Mouse (Mus musculus): Measurements from ENCODE around the gene Vps26c. TPM values are rescaled to one million over a fixed set of nuclear protein-coding genes. Genes with fewer than 3 reads are reported as not detected.
A peak's percentile ranks its signal among the peaks of the same experiment; 100 is the strongest.

Vps26c gene
- polyA plus RNA-seq, 1 experiment from 2014 or later = 47.4 TPM

DNA sequence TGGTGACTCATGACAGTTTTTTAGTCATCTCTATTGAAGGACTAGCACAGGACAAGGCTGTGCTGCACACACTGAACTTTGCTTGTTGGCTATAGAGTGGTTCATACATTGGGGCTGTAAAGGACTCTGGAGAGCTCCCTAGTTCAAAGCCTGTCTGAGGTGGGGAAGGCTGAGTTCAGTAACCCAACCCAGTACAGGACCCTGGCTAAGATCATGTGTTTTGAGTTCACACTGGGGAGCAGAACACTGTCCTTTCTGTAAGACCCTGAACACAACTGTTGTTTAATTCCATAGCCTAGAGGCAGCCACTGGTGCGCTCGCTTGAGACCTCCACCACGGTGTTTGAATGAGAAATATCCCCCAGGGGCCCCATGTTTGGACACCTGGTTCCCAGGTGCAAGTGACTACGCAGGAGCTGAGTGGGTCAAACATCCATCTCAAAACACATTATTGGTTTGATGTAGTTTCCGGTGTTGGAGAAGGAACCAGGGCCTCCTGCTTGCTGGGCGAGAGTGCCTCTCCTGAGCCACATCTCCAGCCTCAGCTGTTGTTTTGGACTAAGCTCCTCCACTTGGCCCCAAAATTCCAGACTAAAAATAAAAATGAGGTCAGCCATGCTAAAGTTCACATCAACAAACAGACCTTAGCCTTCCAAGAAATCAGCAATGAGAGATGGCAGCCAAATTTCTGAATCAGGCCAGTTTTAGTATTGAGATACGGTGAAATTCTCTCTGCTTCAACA, 10.0 kb upstream of the Vps26c start:
- H3K27me3 ChIP-seq (ENCODE audit: control insufficient read depth, insufficient read depth, low read length) = no peaks in the 10 kb centered on the region
- H3K36me3 ChIP-seq (ENCODE audit: control insufficient read depth, insufficient read depth, low read length) = no peaks in the 10 kb centered on the region
- H3K4me3 ChIP-seq (ENCODE audit: low read depth, low read length) = no peak overlapping the region
- peaks cover 5% of the 10 kb centered on the region; the same call in 1 of the 2 replicates for H3K4me1 ChIP-seq (ENCODE audit: control insufficient read depth, insufficient read depth, low read length)
- no peak overlapping the region; the same call in 1 of the 2 replicates for H3K27ac ChIP-seq (ENCODE audit: low read depth, low read length)
- no peak overlapping the region for H3K9ac ChIP-seq (ENCODE audit: low read depth, low read length)
- H3K9me3 ChIP-seq (replicated peaks; ENCODE audit: control insufficient read depth, low read length) = no peaks in the 10 kb centered on the region
- no peak overlapping the region for H3K4me2 ChIP-seq
- ATAC-seq (replicated peaks; ENCODE audit: insufficient number of reproducible peaks, low FRiP score, low TSS enrichment) = no peak
- WGBS (ENCODE audit: insufficient replicate concordance) = 85% methylated on average over 7 of the region's 7 CpGs

DNA sequence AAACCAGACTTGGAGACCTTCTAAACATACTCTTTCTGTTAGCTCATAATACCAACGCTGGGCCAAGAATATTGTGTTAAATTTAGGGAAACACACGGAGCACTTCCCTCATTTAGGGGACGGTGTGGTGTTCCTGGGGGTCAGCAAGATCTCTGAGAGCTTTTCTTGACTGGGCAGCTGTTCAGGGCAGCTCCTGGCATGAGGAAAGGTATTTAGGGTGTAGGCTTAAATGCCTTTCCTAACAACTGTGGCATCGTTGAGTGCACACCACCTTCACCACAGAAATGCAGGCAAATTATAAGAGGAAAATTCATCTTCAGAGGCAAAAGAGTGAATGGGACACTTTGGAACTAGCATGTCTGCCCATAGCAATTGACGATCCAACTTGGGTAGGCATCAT, 9.1 kb upstream of the Vps26c start:
- ATAC-seq (replicated peaks; ENCODE audit: insufficient number of reproducible peaks, low FRiP score, low TSS enrichment) = no peak
- H3K4me1 ChIP-seq (ENCODE audit: control insufficient read depth, insufficient read depth, low read length) = peaks cover 5% of the 10 kb centered on the region; the same call in 1 of the 2 replicates
- no peak overlapping the region for H3K4me2 ChIP-seq
- no peaks in the 10 kb centered on the region for H3K36me3 ChIP-seq (ENCODE audit: control insufficient read depth, insufficient read depth, low read length)
- 82% methylated on average over 5 of the region's 5 CpGs for whole genome bisulfite sequencing (ENCODE audit: insufficient replicate concordance)
- no peak overlapping the region for H3K4me3 ChIP-seq (ENCODE audit: low read depth, low read length)
- no peaks in the 10 kb centered on the region for H3K27me3 ChIP-seq (ENCODE audit: control insufficient read depth, insufficient read depth, low read length)
- no peak overlapping the region for H3K9ac ChIP-seq (ENCODE audit: low read depth, low read length)
- H3K27ac ChIP-seq (ENCODE audit: low read depth, low read length) = no peak overlapping the region
- H3K9me3 ChIP-seq (replicated peaks; ENCODE audit: control insufficient read depth, low read length) = no peaks in the 10 kb centered on the region

GRCm38 (mm10) chr16:94533679-94534078, 7.0 kb upstream of the Vps26c start:
- Histone ChIP-seq H3K4me1 (ENCODE audit: control insufficient read depth, insufficient read depth, low read length) (peaks cover 5% of the 10 kb centered on the region; the same call in 1 of the 2 replicates), H3K27ac (ENCODE audit: low read depth, low read length) (no peak overlapping the region), H3K9me3 (replicated peaks; ENCODE audit: control insufficient read depth, low read length) (no peaks in the 10 kb centered on the region), H3K4me2 (no peak overlapping the region), H3K9ac (ENCODE audit: low read depth, low read length) (no peak overlapping the region), H3K36me3 (ENCODE audit: control insufficient read depth, insufficient read depth, low read length) (no peaks in the 10 kb centered on the region), H3K27me3 (ENCODE audit: control insufficient read depth, insufficient read depth, low read length) (no peaks in the 10 kb centered on the region), H3K4me3 (ENCODE audit: low read depth, low read length) (no peak overlapping the region)
- WGBS (ENCODE audit: insufficient replicate concordance) = 74% methylated on average over 6 of the region's 6 CpGs
- no peak for ATAC-seq (replicated peaks; ENCODE audit: insufficient number of reproducible peaks, low FRiP score, low TSS enrichment)

DNA sequence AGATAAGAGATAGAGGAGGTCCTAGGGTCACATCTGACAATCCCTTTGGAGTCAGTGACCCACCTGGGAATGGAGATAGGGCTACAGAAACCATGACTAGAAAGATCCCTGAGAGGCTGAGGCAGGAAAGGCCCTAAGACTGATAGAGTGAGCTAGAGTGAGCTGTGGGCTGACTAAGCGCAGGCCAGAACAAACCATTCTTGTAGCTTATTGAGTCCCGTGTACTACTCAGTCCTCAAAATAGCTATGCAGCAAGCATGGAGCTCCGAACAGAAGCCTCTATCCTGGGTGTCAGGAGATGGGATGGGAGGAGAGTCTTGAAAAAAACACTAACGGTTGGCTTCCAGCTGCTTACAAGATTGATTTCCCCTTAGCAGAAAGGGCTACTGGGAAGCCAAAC, 4.6 kb upstream of the Vps26c start:
- Histone ChIP-seq H3K4me2 (no peak overlapping the region), H3K4me3 (ENCODE audit: low read depth, low read length) (no peak overlapping the region), H3K27ac (ENCODE audit: low read depth, low read length) (no peak overlapping the region), H3K27me3 (ENCODE audit: control insufficient read depth, insufficient read depth, low read length) (no peaks in the 10 kb centered on the region), H3K9ac (ENCODE audit: low read depth, low read length) (no peak overlapping the region), H3K9me3 (replicated peaks; ENCODE audit: control insufficient read depth, low read length) (no peaks in the 10 kb centered on the region), H3K4me1 (ENCODE audit: control insufficient read depth, insufficient read depth, low read length) (peaks cover 5% of the 10 kb centered on the region; the same call in 1 of the 2 replicates), H3K36me3 (ENCODE audit: control insufficient read depth, insufficient read depth, low read length) (no peaks in the 10 kb centered on the region)
- 76% methylated on average over 4 of the region's 4 CpGs for WGBS (ENCODE audit: insufficient replicate concordance)
- no peak for ATAC-seq (replicated peaks; ENCODE audit: insufficient number of reproducible peaks, low FRiP score, low TSS enrichment)

DNA sequence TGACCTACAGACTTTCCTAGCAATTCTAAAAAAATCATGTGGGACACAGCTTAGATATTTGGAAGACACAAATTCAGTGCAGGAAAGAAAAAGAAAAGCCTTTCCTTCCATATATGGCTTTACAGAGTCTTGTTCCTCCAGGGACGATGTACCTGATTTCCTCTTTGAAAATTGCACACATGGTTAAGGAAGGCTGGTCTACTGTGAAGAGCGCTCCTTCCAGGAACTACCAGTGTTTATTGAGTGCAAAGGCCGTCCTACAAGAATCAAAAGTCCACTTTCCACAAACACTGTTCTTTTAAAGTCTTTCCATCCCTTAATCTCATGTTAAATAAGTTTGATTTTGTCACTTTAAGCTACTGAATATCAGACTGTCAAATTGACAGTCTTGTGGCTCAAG, 916 bp upstream of the Vps26c start:
- Histone ChIP-seq H3K4me3 (ENCODE audit: low read depth, low read length) (peak overlapping the region; percentile 73), H3K9ac (ENCODE audit: low read depth, low read length) (peak overlapping the region; percentile 83), H3K27ac (ENCODE audit: low read depth, low read length) (peak overlapping the region; percentile 96), H3K27me3 (ENCODE audit: control insufficient read depth, insufficient read depth, low read length) (no peaks in the 10 kb centered on the region), H3K9me3 (replicated peaks; ENCODE audit: control insufficient read depth, low read length) (no peaks in the 10 kb centered on the region), H3K36me3 (ENCODE audit: control insufficient read depth, insufficient read depth, low read length) (no peaks in the 10 kb centered on the region), H3K4me1 (ENCODE audit: control insufficient read depth, insufficient read depth, low read length) (peaks cover 20% of the 10 kb centered on the region), H3K4me2 (peak overlapping the region; percentile 67)
- ATAC-seq (replicated peaks; ENCODE audit: insufficient number of reproducible peaks, low FRiP score, low TSS enrichment) = no peak
- 46% methylated on average over 3 of the region's 3 CpGs for WGBS (ENCODE audit: insufficient replicate concordance)

- Histone ChIP-seq H3K4me2 (peak overlapping the region; percentile 67), H3K4me1 (ENCODE audit: control insufficient read depth, insufficient read depth, low read length) (peaks cover 22% of the 10 kb centered on the region), H3K4me3 (ENCODE audit: low read depth, low read length) (peak overlapping the region; percentile 73), H3K36me3 (ENCODE audit: control insufficient read depth, insufficient read depth, low read length) (no peaks in the 10 kb centered on the region), H3K27me3 (ENCODE audit: control insufficient read depth, insufficient read depth, low read length) (no peaks in the 10 kb centered on the region), H3K9me3 (replicated peaks; ENCODE audit: control insufficient read depth, low read length) (no peaks in the 10 kb centered on the region), H3K27ac (ENCODE audit: low read depth, low read length) (peak overlapping the region; percentile 96), H3K9ac (ENCODE audit: low read depth, low read length) (peak overlapping the region; percentile 83)
- WGBS (ENCODE audit: insufficient replicate concordance) = 4% methylated on average over 13 of the region's 13 CpGs
- no peak for ATAC-seq (replicated peaks; ENCODE audit: insufficient number of reproducible peaks, low FRiP score, low TSS enrichment)
Measured at GRCm38 (mm10) chr16:94527152-94527534, 513 bp upstream of the Vps26c start.

DNA sequence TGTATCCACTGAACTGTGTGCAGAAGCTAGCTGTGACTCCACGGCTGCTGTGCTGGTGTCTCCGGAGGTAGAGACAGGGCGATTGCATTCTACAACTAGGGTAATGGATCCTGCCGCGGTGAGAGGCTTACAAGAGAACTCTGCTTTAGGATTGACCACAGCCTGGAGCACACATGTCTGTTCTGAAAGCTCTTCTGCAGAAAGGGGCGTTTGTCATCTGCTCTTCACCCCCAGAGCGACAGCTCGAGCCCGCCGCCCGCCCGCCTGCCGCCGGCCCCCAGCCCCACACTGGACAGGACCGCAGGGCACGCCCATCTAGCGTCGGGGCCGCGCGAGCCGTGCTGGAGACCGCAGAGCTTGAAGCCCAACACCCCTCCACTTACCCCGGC, 681 bp downstream of the Vps26c start:
- H3K9me3 ChIP-seq (replicated peaks; ENCODE audit: control insufficient read depth, low read length) = no peaks in the 10 kb centered on the region
- no peaks in the 10 kb centered on the region for H3K36me3 ChIP-seq (ENCODE audit: control insufficient read depth, insufficient read depth, low read length)
- peak overlapping the region; percentile 67 for H3K4me2 ChIP-seq
- peak overlapping the region; percentile 96 for H3K27ac ChIP-seq (ENCODE audit: low read depth, low read length)
- peak overlapping the region; percentile 83 for H3K9ac ChIP-seq (ENCODE audit: low read depth, low read length)
- ATAC-seq (replicated peaks; ENCODE audit: insufficient number of reproducible peaks, low FRiP score, low TSS enrichment) = peak; percentile 66
- WGBS (ENCODE audit: insufficient replicate concordance) = 1% methylated on average over 16 of the region's 24 CpGs
- H3K4me3 ChIP-seq (ENCODE audit: low read depth, low read length) = peak overlapping the region; percentile 73
- H3K4me1 ChIP-seq (ENCODE audit: control insufficient read depth, insufficient read depth, low read length) = peaks cover 22% of the 10 kb centered on the region
- no peaks in the 10 kb centered on the region for H3K27me3 ChIP-seq (ENCODE audit: control insufficient read depth, insufficient read depth, low read length)

DNA sequence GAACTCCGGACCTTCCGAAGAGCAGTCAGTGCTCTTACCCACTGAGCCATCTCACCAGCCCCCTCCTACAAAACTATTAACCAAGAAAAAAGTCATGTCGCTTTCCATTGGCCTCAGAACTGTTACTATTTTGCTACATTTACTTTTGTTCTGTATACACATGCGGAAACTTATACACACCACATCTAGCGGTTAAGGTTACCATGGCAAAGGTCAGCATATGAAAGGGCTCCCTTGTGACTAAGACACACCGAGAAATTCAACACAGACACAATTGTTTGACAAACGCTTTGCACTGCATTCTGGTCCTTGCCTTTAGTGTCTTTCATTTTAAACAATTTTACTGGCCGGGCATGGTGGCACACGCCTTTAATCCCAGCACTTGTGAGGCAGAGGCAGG, 1.9 kb downstream of the Vps26c start:
- Histone ChIP-seq H3K9ac (ENCODE audit: low read depth, low read length) (no peak overlapping the region), H3K4me1 (ENCODE audit: control insufficient read depth, insufficient read depth, low read length) (peaks cover 24% of the 10 kb centered on the region)

More for the DNA sequence above, 1.9 kb downstream of the Vps26c start:
- H3K36me3 ChIP-seq (ENCODE audit: control insufficient read depth, insufficient read depth, low read length) = no peaks in the 10 kb centered on the region
- no peak for ATAC-seq (replicated peaks; ENCODE audit: insufficient number of reproducible peaks, low FRiP score, low TSS enrichment)
- H3K4me3 ChIP-seq (ENCODE audit: low read depth, low read length) = no peak overlapping the region
- no peak overlapping the region; the same call in 1 of the 2 replicates for H3K4me2 ChIP-seq
- H3K27me3 ChIP-seq (ENCODE audit: control insufficient read depth, insufficient read depth, low read length) = no peaks in the 10 kb centered on the region
- no peaks in the 10 kb centered on the region for H3K9me3 ChIP-seq (replicated peaks; ENCODE audit: control insufficient read depth, low read length)
- WGBS (ENCODE audit: insufficient replicate concordance) = 89% methylated on average over 9 of the region's 9 CpGs
- no peak overlapping the region for H3K27ac ChIP-seq (ENCODE audit: low read depth, low read length)
